ENCODE assay signal across 16 mouse cellular contexts in genomic region chr2:170308966-170309365, GRCm38 (mm10).
DNase-seq lines count a peak whose midpoint lies in the region; ATAC-seq and TF ChIP-seq lines count a peak whose summit lies in the region.
"Had no signal": no experiment of that assay in that cellular context is flagged by ENCODE, and none has a peak within 500 bp of the region (broad histone marks: within the 10 kb centered on the region; RNA-seq: fewer than 3 reads in every experiment).

No protein-coding gene starts in this region.

- H3K27me3 ChIP-seq in heart, postnatal 0 days (ENCODE audit: control insufficient read depth, insufficient read depth, low read length), result no peaks in the 10 kb centered on the region
- no peaks in the 10 kb centered on the region for H3K27me3 ChIP-seq in midbrain, embryonic 11.5 days (ENCODE audit: control insufficient read depth, insufficient read depth, low read length)
- no peaks in the 10 kb centered on the region for H3K27me3 ChIP-seq in midbrain, embryonic 14.5 days (ENCODE audit: control insufficient read depth, insufficient read depth, low read length)
- no peaks in the 10 kb centered on the region for H3K27me3 ChIP-seq in limb, embryonic 10.5 days (ENCODE audit: low read depth, poor library complexity, severe bottlenecking)
- no peaks in the 10 kb centered on the region for H3K27me3 ChIP-seq in stomach, embryonic 16.5 days (ENCODE audit: control insufficient read depth, insufficient read depth, low read length)
- H3K27me3 ChIP-seq: heart, embryonic 13.5 days; midbrain, embryonic 12.5 days had no signal

- H3K4me2 ChIP-seq in heart, postnatal 0 days (ENCODE audit: low read depth, low read length), result no peak overlapping the region
- no peak overlapping the region for H3K4me2 ChIP-seq in midbrain, embryonic 11.5 days
- H3K4me2 ChIP-seq in midbrain, embryonic 14.5 days (ENCODE audit: low read length), result no peak overlapping the region
- no peak overlapping the region for H3K4me2 ChIP-seq in stomach, embryonic 16.5 days (ENCODE audit: low read depth, low read length)
- H3K4me2 ChIP-seq: forebrain, embryonic 13.5 days; heart, embryonic 13.5 days; midbrain, embryonic 12.5 days had no signal

- no peak for TF ChIP-seq EP300 in heart, postnatal 0 days (IDR thresholded peaks at IDR 0.05; ENCODE audit: low read depth)

- H3K9ac ChIP-seq in heart, postnatal 0 days (replicated peaks; ENCODE audit: low read depth, low read length), result no peak overlapping the region
- H3K9ac ChIP-seq in midbrain, embryonic 11.5 days (ENCODE audit: low read length), result no peak overlapping the region
- H3K9ac ChIP-seq in midbrain, embryonic 14.5 days (replicated peaks; ENCODE audit: low read length), result no peak overlapping the region
- H3K9ac ChIP-seq in stomach, embryonic 16.5 days (ENCODE audit: low read length), result no peak overlapping the region
- H3K9ac ChIP-seq: forebrain, embryonic 13.5 days; heart, embryonic 13.5 days; liver, embryonic 14.5 days; midbrain, embryonic 12.5 days had no signal

- no peak for ATAC-seq in heart, postnatal 0 days (ENCODE audit: insufficient read depth, low read depth)
- no peak for ATAC-seq in midbrain, embryonic 11.5 days (ENCODE audit: low FRiP score)
- ATAC-seq in midbrain, embryonic 14.5 days (ENCODE audit: low FRiP score, low TSS enrichment), result no peak
- peak; percentile 79 for ATAC-seq in stomach, embryonic 16.5 days (ENCODE audit: insufficient read depth, low FRiP score)
- ATAC-seq: activated CD4-positive, CD25-positive, alpha-beta regulatory T cell, adult 4 months; forebrain, embryonic 13.5 days had no signal

- no peak overlapping the region for H3K4me3 ChIP-seq in heart, postnatal 0 days (ENCODE audit: low read depth, low read length)
- no peak overlapping the region for H3K4me3 ChIP-seq in midbrain, embryonic 11.5 days (ENCODE audit: low read depth, low read length)
- no peak overlapping the region for H3K4me3 ChIP-seq in midbrain, embryonic 14.5 days (replicated peaks; ENCODE audit: low read depth, low read length)
- no peak overlapping the region for H3K4me3 ChIP-seq in limb, embryonic 10.5 days
- H3K4me3 ChIP-seq in stomach, embryonic 16.5 days (replicated peaks; ENCODE audit: low read length), result no peak overlapping the region
- H3K4me3 ChIP-seq: forebrain, embryonic 13.5 days; heart, embryonic 13.5 days; midbrain, embryonic 12.5 days had no signal

- no peak for DNase-seq in heart, postnatal 0 days (ENCODE audit: low spot score)
- no peak for DNase-seq in heart, postnatal 25 days (ENCODE audit: low spot score)
- DNase-seq in midbrain, embryonic 11.5 days (ENCODE audit: low spot score, missing footprints), result peak; percentile 78
- no peak for DNase-seq in midbrain, embryonic 14.5 days
- no peak for DNase-seq in limb, embryonic 10.5 days (ENCODE audit: low spot score)
- DNase-seq in cerebellum, postnatal 25 days, result no peak
- no peak for DNase-seq in right cerebral cortex, postnatal 14 days
- DNase-seq: cerebellum, adult 2 months; gastrocnemius, postnatal 10 days had no signal

- no peaks in the 10 kb centered on the region for H3K9me3 ChIP-seq in heart, postnatal 0 days (replicated peaks; ENCODE audit: control insufficient read depth, low read length)
- no peaks in the 10 kb centered on the region for H3K9me3 ChIP-seq in midbrain, embryonic 11.5 days (ENCODE audit: control insufficient read depth, low read length)
- H3K9me3 ChIP-seq in midbrain, embryonic 14.5 days (ENCODE audit: control insufficient read depth, low read length), result no peaks in the 10 kb centered on the region
- H3K9me3 ChIP-seq in limb, embryonic 10.5 days (replicated peaks), result no peaks in the 10 kb centered on the region
- H3K9me3 ChIP-seq in stomach, embryonic 16.5 days (replicated peaks; ENCODE audit: control insufficient read depth, low read length), result no peaks in the 10 kb centered on the region
- H3K9me3 ChIP-seq: forebrain, embryonic 13.5 days; heart, embryonic 13.5 days; midbrain, embryonic 12.5 days had no signal

- 0 out of 2 replicates have a peak, but pooled peaks cover 3% of the 10 kb centered on the region for H3K4me1 ChIP-seq in heart, postnatal 0 days (ENCODE audit: control insufficient read depth, insufficient read depth)
- no peaks in the 10 kb centered on the region for H3K4me1 ChIP-seq in midbrain, embryonic 11.5 days (ENCODE audit: control insufficient read depth, insufficient read depth, low read length)
- peaks cover 10% of the 10 kb centered on the region; the same call in 1 of the 2 replicates for H3K4me1 ChIP-seq in midbrain, embryonic 14.5 days (ENCODE audit: control insufficient read depth, insufficient read depth, low read length)
- H3K4me1 ChIP-seq in limb, embryonic 10.5 days, result peaks cover 16% of the 10 kb centered on the region; the same call in 1 of the 2 replicates
- H3K4me1 ChIP-seq in stomach, embryonic 16.5 days (ENCODE audit: control insufficient read depth, insufficient read depth, low read length), result peaks cover 9% of the 10 kb centered on the region; the same call in 1 of the 2 replicates

- TF ChIP-seq CTCF in heart, postnatal 0 days (IDR thresholded peaks at IDR 0.05; ENCODE audit: low read depth), result no peak

- intact Hi-C loops in heart, postnatal 25 days (cut with DNase I), result no loop called here

- 0 out of 2 replicates have a peak overlapping the region, but pooled peaks have one; percentile 64 for H3K27ac ChIP-seq in heart, postnatal 0 days (ENCODE audit: low read depth)
- H3K27ac ChIP-seq in midbrain, embryonic 11.5 days (ENCODE audit: low read depth, low read length), result no peak overlapping the region
- no peak overlapping the region for H3K27ac ChIP-seq in midbrain, embryonic 14.5 days (replicated peaks; ENCODE audit: low read depth, low read length)
- H3K27ac ChIP-seq in limb, embryonic 10.5 days, result 0 out of 2 replicates have a peak overlapping the region, but pooled peaks have one; percentile 30
- H3K27ac ChIP-seq in stomach, embryonic 16.5 days (ENCODE audit: low read length), result peak overlapping the region; percentile 22
- H3K27ac ChIP-seq: forebrain, embryonic 13.5 days; liver, embryonic 14.5 days; midbrain, embryonic 12.5 days had no signal

- no peaks in the 10 kb centered on the region for H3K36me3 ChIP-seq in heart, postnatal 0 days (replicated peaks; ENCODE audit: control insufficient read depth, insufficient read depth, low read length)
- H3K36me3 ChIP-seq in midbrain, embryonic 11.5 days (ENCODE audit: control insufficient read depth, insufficient read depth, low read length), result no peaks in the 10 kb centered on the region
- H3K36me3 ChIP-seq in midbrain, embryonic 14.5 days (ENCODE audit: control insufficient read depth, insufficient read depth, low read length), result no peaks in the 10 kb centered on the region
- H3K36me3 ChIP-seq in limb, embryonic 10.5 days, result no peaks in the 10 kb centered on the region
- H3K36me3 ChIP-seq in stomach, embryonic 16.5 days (ENCODE audit: control insufficient read depth, insufficient read depth, low read length), result no peaks in the 10 kb centered on the region
- H3K36me3 ChIP-seq: G1E; heart, embryonic 13.5 days; midbrain, embryonic 12.5 days had no signal

- 56% methylated on average over 9 of the region's 9 CpGs for WGBS in heart, postnatal 0 days
- WGBS in midbrain, embryonic 11.5 days, result 70% methylated on average over 9 of the region's 9 CpGs
- WGBS in midbrain, embryonic 14.5 days, result 68% methylated on average over 9 of the region's 9 CpGs
- 53% methylated on average over 9 of the region's 9 CpGs for WGBS in limb, embryonic 10.5 days
- 37% methylated on average over 9 of the region's 9 CpGs for WGBS in stomach, embryonic 16.5 days

Comparison
In these comparisons a context has a peak if more than half of its experiments do, and no peak if none do; other contexts are left out.
1. H3K27ac ChIP-seq: peak in heart, postnatal 0 days (single experiment), limb, embryonic 10.5 days (single experiment) and stomach, embryonic 16.5 days (single experiment); none in midbrain, embryonic 11.5 days (single experiment) and midbrain, embryonic 14.5 days (single experiment).